Mouse (Mus musculus): ENCODE measurements at regions not wholly inside any gene's neighbourhood (a gene's known extent, or its start where the extent isn't known, plus 50 kb on each side); places are given as distances from the start of the nearest gene placed in this dataset.

- no peak for DNase-seq
These were observed 435.7 kb downstream of the Klf5 start for GRCm38 (mm10) chr14:99734200-99734567.

- DNase-seq, result no peak
These were observed 445.3 kb downstream of the Klf5 start for GRCm38 (mm10) chr14:99743625-99744297.

- no peak for DNase-seq
These were observed 446.7 kb downstream of the Klf5 start for GRCm38 (mm10) chr14:99745209-99745608.

GRCm38 (mm10) chr14:99748166-99748565 is 449.7 kb downstream of the Klf5 start:
- DNase-seq, result no peak

GRCm38 (mm10) chr14:99749308-99750305 is 451.1 kb downstream of the Klf5 start:
- DNase-seq, result no peak

- no peak for DNase-seq
These were observed 459.6 kb downstream of the Klf5 start for GRCm38 (mm10) chr14:99758045-99758444.

GRCm38 (mm10) chr14:99763336-99763735 is 464.8 kb downstream of the Klf5 start:
- DNase-seq, result no peak

GRCm38 (mm10) chr14:99771009-99771408 is 472.5 kb downstream of the Klf5 start:
- DNase-seq, result no peak

GRCm38 (mm10) chr14:99772774-99773423 is 474.4 kb downstream of the Klf5 start:
- DNase-seq, result no peak

- DNase-seq, result no peak
These were observed 480.0 kb downstream of the Klf5 start for GRCm38 (mm10) chr14:99778477-99778876.

- DNase-seq, result no peak
These were observed 480.5 kb downstream of the Klf5 start for GRCm38 (mm10) chr14:99778957-99779356.

- no peak for DNase-seq
These were observed 485.2 kb downstream of the Klf5 start for GRCm38 (mm10) chr14:99783646-99784045.

GRCm38 (mm10) chr14:99785106-99785505 is 486.6 kb downstream of the Klf5 start:
- DNase-seq, result no peak

- no peak for DNase-seq
These were observed 487.9 kb downstream of the Klf5 start for GRCm38 (mm10) chr14:99786367-99786766.

GRCm38 (mm10) chr14:99788185-99788584 is 489.7 kb downstream of the Klf5 start:
- no peak for DNase-seq

- DNase-seq, result no peak
These were observed 488.2 kb downstream of the Klf12 start for GRCm38 (mm10) chr14:99796293-99796692.

GRCm38 (mm10) chr14:99806052-99806451 is 478.4 kb downstream of the Klf12 start:
- DNase-seq, result no peak

- DNase-seq, result no peak
These were observed 477.9 kb downstream of the Klf12 start for GRCm38 (mm10) chr14:99806599-99806998.

- DNase-seq, result no peak
These were observed 471.6 kb downstream of the Klf12 start for GRCm38 (mm10) chr14:99812741-99813485.
